35 mouse cellular contexts compared by ENCODE assay signal in genomic region chrX:137947741-137948140, GRCm38 (mm10).
"Had no signal": no experiment of that assay in that cellular context is flagged by ENCODE, and none has a peak within 500 bp of the region (broad histone marks: within the 10 kb centered on the region; RNA-seq: fewer than 3 reads in every experiment).

No protein-coding gene starts in this region.

- H3K27me3 ChIP-seq: heart, embryonic 12.5 days; heart, embryonic 13.5 days; heart, embryonic 15.5 days; hindbrain, embryonic 12.5 days; hindbrain, embryonic 13.5 days; hindbrain, embryonic 15.5 days; intestine, embryonic 15.5 days had no signal

- H3K27ac ChIP-seq: heart, embryonic 13.5 days; heart, embryonic 15.5 days; hindbrain, embryonic 10.5 days; hindbrain, embryonic 12.5 days; hindbrain, embryonic 13.5 days; hindbrain, embryonic 14.5 days; hindbrain, embryonic 15.5 days; hindbrain, postnatal 0 days; intestine, embryonic 15.5 days; kidney, embryonic 15.5 days; kidney, postnatal 0 days; layer of hippocampus, adult 2 months; left cerebral cortex, adult 2 months had no signal

- H3K36me3 ChIP-seq: heart, embryonic 12.5 days; heart, embryonic 13.5 days; heart, embryonic 15.5 days; hindbrain, embryonic 10.5 days; hindbrain, embryonic 12.5 days; hindbrain, embryonic 13.5 days; hindbrain, embryonic 15.5 days; intestine, embryonic 15.5 days; kidney, embryonic 15.5 days had no signal

- H3K9ac ChIP-seq: heart, embryonic 12.5 days; heart, embryonic 13.5 days; heart, embryonic 15.5 days; hindbrain, embryonic 12.5 days; hindbrain, embryonic 13.5 days; hindbrain, embryonic 14.5 days; hindbrain, embryonic 15.5 days; intestine, embryonic 15.5 days; kidney, embryonic 15.5 days had no signal

- H3K9me3 ChIP-seq: heart, embryonic 12.5 days; heart, embryonic 13.5 days; heart, embryonic 15.5 days; hindbrain, embryonic 10.5 days; hindbrain, embryonic 12.5 days; hindbrain, embryonic 13.5 days; hindbrain, embryonic 15.5 days; intestine, embryonic 15.5 days; kidney, embryonic 15.5 days had no signal

- H3K4me3 ChIP-seq: heart, embryonic 12.5 days; heart, embryonic 13.5 days; heart, embryonic 15.5 days; hindbrain, embryonic 10.5 days; hindbrain, embryonic 12.5 days; hindbrain, embryonic 13.5 days; hindbrain, embryonic 15.5 days; intestine, embryonic 15.5 days; kidney, embryonic 15.5 days; layer of hippocampus, adult 2 months; left cerebral cortex, adult 2 months had no signal

- H3K4me2 ChIP-seq: heart, embryonic 11.5 days; heart, embryonic 12.5 days; heart, embryonic 13.5 days; heart, embryonic 15.5 days; hindbrain, embryonic 12.5 days; hindbrain, embryonic 13.5 days; hindbrain, embryonic 14.5 days; hindbrain, embryonic 15.5 days; intestine, embryonic 15.5 days; kidney, embryonic 15.5 days had no signal

- ATAC-seq: hindbrain, embryonic 16.5 days; hindbrain, postnatal 0 days; inflammation-experienced regulatory T-cells, adult 6 months; intestine, embryonic 15.5 days; intestine, embryonic 16.5 days; intestine, postnatal 0 days had no signal

- DNase-seq: heart, postnatal 10 days; heart, postnatal 14 days; heart, postnatal 36 days; heart, postnatal 4 days; kidney, adult 11 months; kidney, adult 18-20 months; kidney, adult 2 months; kidney, adult 8-10 months; kidney, adult 9 months; kidney, postnatal 10 days; kidney, postnatal 14 days; kidney, postnatal 25 days; kidney, postnatal 36 days; kidney, postnatal 4 days; layer of hippocampus, adult 9-11 months; layer of hippocampus, postnatal 36 days had no signal

- H3K4me1 ChIP-seq: heart, embryonic 12.5 days; heart, embryonic 13.5 days; heart, embryonic 15.5 days; hindbrain, embryonic 10.5 days; hindbrain, embryonic 12.5 days; hindbrain, embryonic 13.5 days; hindbrain, embryonic 15.5 days; intestine, embryonic 15.5 days; kidney, embryonic 15.5 days had no signal
